ENCODE assay signal across 18 mouse cellular contexts in the genomic region with DNA sequence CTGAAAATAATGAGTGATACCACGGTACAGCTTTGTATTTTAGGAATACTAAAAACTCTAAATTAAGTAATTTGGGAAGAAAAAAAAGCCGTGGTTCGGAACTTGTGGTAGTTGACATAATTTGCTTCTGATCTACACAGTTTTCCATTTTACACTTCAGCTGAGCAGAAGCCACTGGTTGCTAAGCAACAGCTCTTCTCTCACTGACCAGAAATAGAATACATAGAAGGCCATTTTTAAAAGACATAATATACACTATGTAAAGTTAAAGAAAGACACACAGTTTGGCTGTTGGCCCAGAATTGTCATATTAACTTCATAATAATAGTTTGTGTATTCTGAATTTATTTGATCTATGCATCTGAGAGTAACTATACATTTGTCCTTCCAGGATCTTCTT. TPM values are rescaled to one million over a fixed set of nuclear protein-coding genes. Genes with fewer than 3 reads are reported as not detected.
DNase-seq lines count a peak whose midpoint lies in the region; ATAC-seq lines count a peak whose summit lies in the region.
"Had no signal": no experiment of that assay in that cellular context is flagged by ENCODE, and none has a peak within 500 bp of the region (broad histone marks: within the 10 kb centered on the region; RNA-seq: fewer than 3 reads in every experiment).

No protein-coding gene starts in this region.

- no peaks in the 10 kb centered on the region for H3K9me3 ChIP-seq in forebrain, embryonic 14.5 days (replicated peaks; ENCODE audit: control insufficient read depth, low read length)
- no peaks in the 10 kb centered on the region for H3K9me3 ChIP-seq in forebrain, embryonic 15.5 days
- no peaks in the 10 kb centered on the region for H3K9me3 ChIP-seq in heart, embryonic 10.5 days
- H3K9me3 ChIP-seq: heart, embryonic 13.5 days; intestine, embryonic 15.5 days; limb, embryonic 15.5 days had no signal

- no peak for ATAC-seq in forebrain, embryonic 14.5 days
- no peak for ATAC-seq in forebrain, embryonic 15.5 days (replicated peaks)
- ATAC-seq: intestine, embryonic 15.5 days had no signal

- H3K4me3 ChIP-seq in forebrain, embryonic 14.5 days (ENCODE audit: low read depth, low read length): no peak overlapping the region
- no peak overlapping the region for H3K4me3 ChIP-seq in forebrain, embryonic 15.5 days
- no peak overlapping the region for H3K4me3 ChIP-seq in heart, embryonic 10.5 days
- H3K4me3 ChIP-seq: erythroblast, embryonic 14.5 days; heart, embryonic 13.5 days; intestine, embryonic 15.5 days; limb, embryonic 15.5 days had no signal

- no peaks in the 10 kb centered on the region for H3K4me1 ChIP-seq in forebrain, embryonic 14.5 days (ENCODE audit: control insufficient read depth, insufficient read depth, low read length)
- no peaks in the 10 kb centered on the region for H3K4me1 ChIP-seq in forebrain, embryonic 15.5 days
- peaks cover 4% of the 10 kb centered on the region; the same call in 1 of the 2 replicates for H3K4me1 ChIP-seq in heart, embryonic 10.5 days
- H3K4me1 ChIP-seq: limb, embryonic 15.5 days had no signal

- 24% methylated on average over 3 of the region's 3 CpGs for WGBS in forebrain, embryonic 14.5 days
- 36% methylated on average over 3 of the region's 3 CpGs for WGBS in forebrain, embryonic 15.5 days
- 75% methylated on average over 3 of the region's 3 CpGs for WGBS in heart, embryonic 10.5 days

- H3K9ac ChIP-seq in forebrain, embryonic 14.5 days (ENCODE audit: low read length): no peak overlapping the region
- no peak overlapping the region for H3K9ac ChIP-seq in forebrain, embryonic 15.5 days (replicated peaks)
- H3K9ac ChIP-seq: heart, embryonic 13.5 days; intestine, embryonic 15.5 days; limb, embryonic 15.5 days had no signal

- no peak overlapping the region for H3K27ac ChIP-seq in forebrain, embryonic 14.5 days (ENCODE audit: low read depth, low read length)
- no peak overlapping the region for H3K27ac ChIP-seq in forebrain, embryonic 15.5 days (replicated peaks)
- H3K27ac ChIP-seq in heart, embryonic 10.5 days: no peak overlapping the region
- H3K27ac ChIP-seq: heart, embryonic 13.5 days; intestine, embryonic 15.5 days; limb, embryonic 15.5 days had no signal

- no peak overlapping the region for H3K4me2 ChIP-seq in forebrain, embryonic 14.5 days (ENCODE audit: low read length)
- H3K4me2 ChIP-seq in forebrain, embryonic 15.5 days (replicated peaks): no peak overlapping the region
- H3K4me2 ChIP-seq: heart, embryonic 13.5 days; intestine, embryonic 15.5 days; limb, embryonic 15.5 days had no signal

- DNase-seq in forebrain, embryonic 14.5 days (ENCODE audit: low spot score): peak; percentile 54
- peak; percentile 45 for DNase-seq in layer of hippocampus, adult 9-11 months
- DNase-seq in layer of hippocampus, postnatal 10 days (ENCODE audit: low spot score in 2 of 2): no peak
- peak; percentile 29 for DNase-seq in right cerebral cortex, adult 18-20 months
- no peak for DNase-seq in right cerebral cortex, postnatal 25 days
- DNase-seq in retina, embryonic 14.5 days (ENCODE audit: low spot score): peak; percentile 66
- no peak for DNase-seq in heart, embryonic 10.5 days (ENCODE audit: low spot score)
- DNase-seq: cerebellum, adult 18-20 months; cerebellum, postnatal 36 days; heart, postnatal 36 days; layer of hippocampus, postnatal 36 days; lung, postnatal 36 days; thymus, adult 18-20 months had no signal

- H3K27me3 ChIP-seq in forebrain, embryonic 14.5 days (replicated peaks; ENCODE audit: control insufficient read depth, insufficient read depth, low read length): no peaks in the 10 kb centered on the region
- H3K27me3 ChIP-seq in forebrain, embryonic 15.5 days: no peaks in the 10 kb centered on the region
- no peaks in the 10 kb centered on the region for H3K27me3 ChIP-seq in heart, embryonic 10.5 days (ENCODE audit: insufficient read depth, poor library complexity, severe bottlenecking)
- H3K27me3 ChIP-seq: heart, embryonic 13.5 days; intestine, embryonic 15.5 days; limb, embryonic 15.5 days had no signal

- no peaks in the 10 kb centered on the region for H3K36me3 ChIP-seq in forebrain, embryonic 14.5 days (ENCODE audit: control insufficient read depth, insufficient read depth, low read length)
- no peaks in the 10 kb centered on the region for H3K36me3 ChIP-seq in forebrain, embryonic 15.5 days
- no peaks in the 10 kb centered on the region for H3K36me3 ChIP-seq in heart, embryonic 10.5 days
- H3K36me3 ChIP-seq: heart, embryonic 13.5 days; intestine, embryonic 15.5 days; limb, embryonic 15.5 days had no signal

RNA-seq across cellular contexts. Expression of gene Ivns1abp, which starts 42.4 kb away (rescaled TPM):
- polyA plus RNA-seq in forebrain, embryonic 14.5 days (2014; fragmentation: Nextera tagmentation; extraction: Ambion mirVana): 323 and 358 TPM in 2 replicates
- polyA plus RNA-seq in forebrain, embryonic 15.5 days (2015; fragmentation: Nextera tagmentation; extraction: Ambion mirVana): 365 and 380 TPM in 2 replicates
- total RNA-seq in layer of hippocampus, postnatal 10 days (2021): 100 to 1,000 TPM; 115 to 126 TPM
- 275 and 305 TPM in 2 replicates for polyA plus RNA-seq in heart, embryonic 10.5 days (2016; fragmentation: Nextera tagmentation; extraction: Ambion mirVana)

Comparison
In these comparisons a context has a peak if more than half of its experiments do, and no peak if none do; other contexts are left out.
1. DNase-seq: peak in forebrain, embryonic 14.5 days (single experiment), layer of hippocampus, adult 9-11 months (single experiment), right cerebral cortex, adult 18-20 months (single experiment) and retina, embryonic 14.5 days (single experiment); none in layer of hippocampus, postnatal 10 days (0 of 2), right cerebral cortex, postnatal 25 days (single experiment) and heart, embryonic 10.5 days (single experiment).